Mouse (Mus musculus) stomach, postnatal 0 days (tissue): Measurements from ENCODE around the gene Rpl41.

Experiments
- CTCF ChIP-seq: IDR thresholded peaks from 2 replicates; pipeline ENCODE4 v1.5.1; 2016; ENCODE audit warnings: antibody characterized with exemption, low read depth, mild to moderate bottlenecking, moderate library complexity
- EP300 ChIP-seq: optimal IDR thresholded peaks from 2 replicates; pipeline ENCODE3; 2016; ENCODE audit warnings: antibody characterized with exemption

GRCm38 (mm10) chr10:128590193-128590690 lies 41.1 kb upstream of the Rpl41 start:
- no peak for TF ChIP-seq EP300
- peak; percentile 85 for TF ChIP-seq CTCF
